Mouse (Mus musculus): ENCODE results near the gene Ifi202b. TPM values are rescaled to one million over a fixed set of nuclear protein-coding genes. Genes with fewer than 3 reads are reported as not detected.
"Not testable (repeated sequence)": the region's sequence is repeated elsewhere in the genome, so short reads cannot be mapped to it uniquely, and the experiment has no call there.

Ifi202b gene
- polyA plus RNA-seq, 1 experiment from 2014 or later: not detected

DNA sequence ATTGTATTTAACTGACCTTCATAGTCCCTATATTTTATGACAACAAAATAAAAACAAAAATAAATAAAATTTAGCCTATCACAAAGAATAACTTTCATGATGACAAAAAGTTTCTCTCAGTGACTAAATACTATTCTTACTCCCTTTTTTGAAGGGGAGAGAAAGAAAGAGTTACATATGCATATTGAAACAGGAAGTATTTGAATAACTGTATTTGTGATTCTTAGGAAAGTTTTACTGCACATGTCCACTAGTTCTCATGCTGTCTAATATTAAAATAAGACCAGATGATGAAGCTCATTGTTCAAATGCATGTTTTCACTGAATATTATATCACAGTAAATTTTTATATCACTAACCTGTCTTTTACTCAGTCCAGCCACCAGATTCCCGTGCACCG is 41.0 kb downstream of the Ifi202b start:
- H3K36me3 ChIP-seq (ENCODE audit: control insufficient read depth, insufficient read depth, low read length); ATAC-seq (ENCODE audit: insufficient number of reproducible peaks, low FRiP score, low TSS enrichment, low read depth); H3K4me3 ChIP-seq (ENCODE audit: low read depth, low read length); H3K27ac ChIP-seq (replicated peaks; ENCODE audit: low read depth, low read length); H3K9ac ChIP-seq (ENCODE audit: low read length); H3K9me3 ChIP-seq (ENCODE audit: control insufficient read depth, low read length); H3K27me3 ChIP-seq (ENCODE audit: control insufficient read depth, insufficient read depth, low read length); H3K4me1 ChIP-seq (ENCODE audit: control insufficient read depth, insufficient read depth, low read length); DNase-seq (ENCODE audit: low spot score); H3K4me2 ChIP-seq (ENCODE audit: low read depth, severe bottlenecking): not testable (repeated sequence)
- 95% methylated on average over 2 of the region's 2 CpGs for WGBS

GRCm38 (mm10) chr1:173919279-173919678 is 63.3 kb downstream of the Ifi202b start:
- H3K9ac ChIP-seq (ENCODE audit: low read length); H3K4me2 ChIP-seq (ENCODE audit: low read depth, severe bottlenecking); H3K27me3 ChIP-seq (ENCODE audit: control insufficient read depth, insufficient read depth, low read length); H3K4me3 ChIP-seq (ENCODE audit: low read depth, low read length); DNase-seq (ENCODE audit: low spot score); H3K9me3 ChIP-seq (ENCODE audit: control insufficient read depth, low read length); ATAC-seq (ENCODE audit: insufficient number of reproducible peaks, low FRiP score, low TSS enrichment, low read depth); H3K27ac ChIP-seq (replicated peaks; ENCODE audit: low read depth, low read length); H3K36me3 ChIP-seq (ENCODE audit: control insufficient read depth, insufficient read depth, low read length); H3K4me1 ChIP-seq (ENCODE audit: control insufficient read depth, insufficient read depth, low read length): not testable (repeated sequence)
- whole genome bisulfite sequencing: 76% methylated on average over 2 of the region's 3 CpGs

GRCm38 (mm10) chr1:173914559-173914958 is 68.0 kb downstream of the Ifi202b start:
- 81% methylated on average over 2 of the region's 2 CpGs for WGBS
- no peak for ATAC-seq (ENCODE audit: insufficient number of reproducible peaks, low FRiP score, low TSS enrichment, low read depth)
- no peak overlapping the region for H3K4me3 ChIP-seq (ENCODE audit: low read depth, low read length)
- H3K9me3 ChIP-seq (ENCODE audit: control insufficient read depth, low read length): no peaks in the 10 kb centered on the region
- no peak overlapping the region for H3K9ac ChIP-seq (ENCODE audit: low read length)
- H3K27me3 ChIP-seq (ENCODE audit: control insufficient read depth, insufficient read depth, low read length): no peaks in the 10 kb centered on the region
- no peaks in the 10 kb centered on the region for H3K36me3 ChIP-seq (ENCODE audit: control insufficient read depth, insufficient read depth, low read length)
- no peaks in the 10 kb centered on the region for H3K4me1 ChIP-seq (ENCODE audit: control insufficient read depth, insufficient read depth, low read length)
- H3K4me2 ChIP-seq (ENCODE audit: low read depth, severe bottlenecking): no peak overlapping the region
- DNase-seq (ENCODE audit: low spot score): no peak
- H3K27ac ChIP-seq (replicated peaks; ENCODE audit: low read depth, low read length): no peak overlapping the region

DNA sequence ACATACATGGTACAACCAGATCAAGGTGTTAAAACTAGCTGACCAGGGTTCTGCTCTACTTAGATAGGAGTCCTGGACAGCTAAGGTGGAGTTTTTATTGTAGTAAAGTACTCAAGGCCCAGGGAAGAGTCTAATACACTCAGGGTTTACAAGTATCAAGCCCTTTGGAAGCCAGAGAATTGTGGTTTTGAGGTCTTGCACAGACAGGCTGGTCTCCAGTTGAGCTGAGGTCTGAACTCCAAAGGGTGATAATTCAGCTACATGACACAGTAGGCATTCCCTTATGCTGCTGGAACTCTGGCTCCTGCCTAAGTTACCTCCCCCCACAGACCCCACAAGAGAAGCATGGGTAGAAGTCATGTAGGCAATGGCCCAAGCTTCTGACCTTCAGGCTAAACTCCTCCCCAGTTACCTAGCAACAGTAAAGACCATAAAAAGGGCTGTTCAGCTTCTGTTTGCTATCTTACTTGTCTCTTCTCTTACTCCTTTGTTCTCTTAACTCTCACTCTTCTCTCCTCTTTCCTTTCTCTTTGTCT is 69.2 kb downstream of the Ifi202b start:
- not testable (repeated sequence) for H3K4me1 ChIP-seq (ENCODE audit: control insufficient read depth, insufficient read depth, low read length); H3K9me3 ChIP-seq (ENCODE audit: control insufficient read depth, low read length); DNase-seq (ENCODE audit: low spot score); H3K27me3 ChIP-seq (ENCODE audit: control insufficient read depth, insufficient read depth, low read length); H3K36me3 ChIP-seq (ENCODE audit: control insufficient read depth, insufficient read depth, low read length); ATAC-seq (ENCODE audit: insufficient number of reproducible peaks, low FRiP score, low TSS enrichment, low read depth); H3K4me2 ChIP-seq (ENCODE audit: low read depth, severe bottlenecking); H3K4me3 ChIP-seq (ENCODE audit: low read depth, low read length); H3K27ac ChIP-seq (replicated peaks; ENCODE audit: low read depth, low read length); H3K9ac ChIP-seq (ENCODE audit: low read length)

Other genes starting within 250 kb of the Ifi202b start
- gene Ifi207, start 241.0 kb downstream of the Ifi202b start, polyA plus RNA-seq (2014; fragmentation: Nextera tagmentation; extraction: Ambion mirVana): 0.48 and 0.57 TPM in 2 replicates
- 0.09 and 0.89 TPM in 2 replicates for gene Ifi204, start 215.8 kb downstream of the Ifi202b start, polyA plus RNA-seq (2014; fragmentation: Nextera tagmentation; extraction: Ambion mirVana)
- 0.16 and 0.18 TPM in 2 replicates for gene Ifi211, start 69.7 kb downstream of the Ifi202b start, polyA plus RNA-seq (2014; fragmentation: Nextera tagmentation; extraction: Ambion mirVana)
- 0.32 and 1.3 TPM in 2 replicates for gene Mndal, start 40.3 kb downstream of the Ifi202b start, polyA plus RNA-seq (2014; fragmentation: Nextera tagmentation; extraction: Ambion mirVana)
- gene Ifi203, start 40.1 kb downstream of the Ifi202b start, polyA plus RNA-seq (2014; fragmentation: Nextera tagmentation; extraction: Ambion mirVana): 0.04 and 0.24 TPM in 2 replicates
- gene Ifi205, start 49.1 kb upstream of the Ifi202b start, polyA plus RNA-seq (2014; fragmentation: Nextera tagmentation; extraction: Ambion mirVana): not detected in 2 replicates
- not detected in 2 replicates for gene Olfr433, start 58.0 kb upstream of the Ifi202b start, polyA plus RNA-seq (2014; fragmentation: Nextera tagmentation; extraction: Ambion mirVana)
- not detected in 2 replicates for gene Olfr432, start 66.5 kb upstream of the Ifi202b start, polyA plus RNA-seq (2014; fragmentation: Nextera tagmentation; extraction: Ambion mirVana)
- not detected in 2 replicates for gene Olfr430, start 83.9 kb upstream of the Ifi202b start, polyA plus RNA-seq (2014; fragmentation: Nextera tagmentation; extraction: Ambion mirVana)
- not detected in 2 replicates for gene Olfr429, start 101.6 kb upstream of the Ifi202b start, polyA plus RNA-seq (2014; fragmentation: Nextera tagmentation; extraction: Ambion mirVana)
- gene Olfr427, start 114.1 kb upstream of the Ifi202b start, polyA plus RNA-seq (2014; fragmentation: Nextera tagmentation; extraction: Ambion mirVana): not detected in 2 replicates
- gene Olfr231, start 138.4 kb upstream of the Ifi202b start, polyA plus RNA-seq (2014; fragmentation: Nextera tagmentation; extraction: Ambion mirVana): not detected in 2 replicates
- gene Olfr424, start 148.8 kb upstream of the Ifi202b start, polyA plus RNA-seq (2014; fragmentation: Nextera tagmentation; extraction: Ambion mirVana): not detected in 2 replicates
- not detected in 2 replicates for gene Olfr420, start 172.9 kb upstream of the Ifi202b start, polyA plus RNA-seq (2014; fragmentation: Nextera tagmentation; extraction: Ambion mirVana)
- gene Spta1, start 190.0 kb upstream of the Ifi202b start, polyA plus RNA-seq (2014; fragmentation: Nextera tagmentation; extraction: Ambion mirVana): 1.8 and 1.9 TPM in 2 replicates